Mouse (Mus musculus) testis, postnatal 14 days (tissue): ENCODE data around the gene Gstk1.

ENCODE experiments used
- DNase-seq: peaks from one replicate; pipeline ENCODE4 v3.0.0; 2021; ENCODE audit warnings: low spot score

The Gstk1 gene

DNA sequence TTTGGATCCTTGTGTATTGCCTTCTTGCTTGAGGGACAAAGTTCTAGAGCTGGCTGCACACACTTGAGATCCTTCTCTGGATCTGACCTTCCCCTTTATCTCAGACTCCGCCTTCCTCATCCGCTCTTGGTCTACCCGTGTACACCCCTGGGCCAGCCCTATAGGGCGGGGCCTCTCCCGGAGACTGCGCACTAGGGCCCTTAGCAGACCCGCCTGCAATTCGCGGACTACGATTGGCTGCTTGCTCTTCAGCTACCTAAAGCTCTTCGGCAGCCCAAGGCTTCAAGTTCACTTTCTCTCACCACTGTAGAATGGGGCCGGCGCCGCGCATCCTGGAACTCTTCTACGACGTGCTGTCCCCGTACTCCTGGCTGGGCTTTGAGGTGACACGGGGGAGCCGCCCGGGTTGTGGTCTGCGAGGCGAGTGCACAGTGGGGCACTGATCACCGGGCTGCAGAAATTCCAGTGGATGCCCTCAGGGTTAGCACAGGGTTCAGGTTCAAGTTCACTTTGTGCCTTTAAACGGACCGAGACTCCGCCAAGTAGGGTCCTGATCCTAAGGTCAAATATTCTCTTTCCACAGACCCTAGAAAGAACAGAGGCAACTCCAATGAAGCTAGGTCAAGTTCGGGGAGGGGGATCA is at the start of gene Gstk1:
Gene Gstk1 (plus strand): TSS at position 225 of the 643 bp plus-strand sequence.
- peak; percentile 82 for DNase-seq

DNA sequence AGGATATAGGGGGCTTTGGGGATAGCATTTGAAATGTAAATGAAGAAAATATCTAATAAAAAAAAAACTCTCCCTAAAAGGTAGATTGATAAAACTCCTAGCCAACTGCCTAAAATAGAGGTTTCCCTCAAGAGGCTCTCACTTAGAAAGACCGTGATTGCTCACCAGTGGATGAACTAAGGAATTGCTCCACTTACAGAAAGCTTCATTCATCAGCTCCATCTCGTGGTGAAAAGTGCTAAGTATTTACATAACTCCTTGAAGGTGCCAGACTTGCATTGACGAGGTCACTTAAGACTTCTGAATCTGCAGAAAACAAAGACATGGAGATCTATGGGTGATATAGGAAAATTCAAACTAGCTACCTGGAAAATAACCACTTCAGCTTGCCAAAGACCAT is 48.0 kb upstream of the Gstk1 start:
- DNase-seq, result no peak

GRCm38 (mm10) chr6:42199498-42199897 is 46.2 kb upstream of the Gstk1 start:
- no peak for DNase-seq

- DNase-seq, result no peak
These were observed 30.7 kb upstream of the Gstk1 start, which contains the start of gene Tas2r144 for GRCm38 (mm10) chr6:42215028-42215427. Gene Tas2r144 (plus strand): TSS chr6:42215328.

DNA sequence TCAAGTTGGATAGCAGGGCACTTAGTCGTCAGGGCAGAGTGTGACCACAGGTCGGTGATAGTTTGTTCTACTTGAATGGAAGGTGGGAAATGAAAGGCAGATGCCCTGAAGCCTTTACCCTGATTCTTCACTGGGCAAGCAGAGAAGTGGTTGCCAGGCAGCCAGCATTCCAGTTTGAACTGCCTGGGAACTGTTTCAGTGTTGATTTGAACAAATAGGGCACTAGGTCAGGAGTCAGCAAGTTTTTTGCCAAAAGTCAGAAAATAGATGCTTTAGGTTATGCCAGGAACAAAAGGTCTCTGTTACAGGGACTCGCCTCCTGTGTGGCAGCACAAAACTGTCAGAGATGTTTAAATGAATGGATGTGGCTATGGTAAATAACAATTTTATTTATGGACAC is 23.4 kb upstream of the Gstk1 start:
- no peak for DNase-seq

- DNase-seq, result no peak
These were observed 20.7 kb upstream of the Gstk1 start for GRCm38 (mm10) chr6:42225046-42225445.

DNA sequence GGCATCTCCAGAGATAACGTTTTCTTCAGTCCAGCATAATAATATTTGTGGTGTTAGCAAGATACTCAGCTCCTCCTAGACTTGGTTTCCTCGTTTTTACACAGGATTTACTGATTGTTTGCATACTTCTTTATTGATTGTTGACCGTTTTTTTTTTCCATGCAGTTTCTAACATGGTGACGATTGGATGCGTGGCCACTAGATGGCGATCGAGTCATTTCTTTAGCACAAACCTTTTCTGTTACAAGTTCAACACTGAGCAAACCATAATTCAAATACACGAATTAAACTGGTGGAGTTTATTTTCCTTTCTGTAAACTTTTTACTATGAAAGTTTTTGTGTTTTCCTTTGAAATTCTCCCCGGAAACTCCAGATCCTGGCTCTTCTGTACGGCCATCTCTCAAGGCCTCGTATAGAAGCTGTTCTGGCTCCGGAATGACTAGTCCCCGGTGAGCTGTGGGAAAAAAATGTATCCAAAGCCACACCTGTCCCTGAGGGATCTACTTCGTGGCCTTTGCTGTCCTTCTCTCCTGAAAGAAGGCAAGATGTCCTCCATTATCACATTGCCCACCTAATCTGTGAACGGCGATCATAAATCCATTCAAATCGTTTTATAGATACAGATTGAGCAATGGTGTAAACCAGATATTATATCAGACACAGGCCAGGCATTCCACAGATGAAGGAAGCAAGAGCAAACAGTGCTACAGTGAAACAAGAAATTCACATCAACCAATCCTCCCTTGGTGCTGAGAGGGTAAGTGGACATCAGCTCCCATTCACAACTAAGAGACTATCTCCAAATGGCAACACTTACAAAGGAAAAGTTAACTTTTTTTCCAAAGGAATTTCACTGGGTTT is 18.3 kb upstream of the Gstk1 start:
- DNase-seq, result peak; percentile 23

DNA sequence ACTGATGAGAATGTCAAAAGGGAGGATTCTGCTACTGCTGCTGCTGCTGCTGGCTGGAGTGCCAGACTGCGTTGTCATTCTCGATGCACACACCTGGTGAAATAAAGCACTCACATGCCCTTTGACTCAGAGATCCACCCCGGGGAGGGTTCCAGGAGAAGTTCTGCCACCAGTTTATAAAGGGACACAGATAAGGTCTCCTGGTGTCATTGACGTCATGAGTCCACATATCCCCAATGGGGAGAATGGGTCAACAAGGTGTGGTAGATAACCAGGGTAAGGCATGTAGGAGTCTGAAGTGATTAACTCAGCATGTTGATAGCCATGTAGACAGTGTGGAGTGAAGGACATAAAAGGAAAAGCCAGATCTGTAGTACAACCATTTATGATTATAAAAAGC is 16.1 kb upstream of the Gstk1 start:
- no peak for DNase-seq

- DNase-seq, result no peak
These were observed 14.5 kb upstream of the Gstk1 start for GRCm38 (mm10) chr6:42231191-42231590.

DNA sequence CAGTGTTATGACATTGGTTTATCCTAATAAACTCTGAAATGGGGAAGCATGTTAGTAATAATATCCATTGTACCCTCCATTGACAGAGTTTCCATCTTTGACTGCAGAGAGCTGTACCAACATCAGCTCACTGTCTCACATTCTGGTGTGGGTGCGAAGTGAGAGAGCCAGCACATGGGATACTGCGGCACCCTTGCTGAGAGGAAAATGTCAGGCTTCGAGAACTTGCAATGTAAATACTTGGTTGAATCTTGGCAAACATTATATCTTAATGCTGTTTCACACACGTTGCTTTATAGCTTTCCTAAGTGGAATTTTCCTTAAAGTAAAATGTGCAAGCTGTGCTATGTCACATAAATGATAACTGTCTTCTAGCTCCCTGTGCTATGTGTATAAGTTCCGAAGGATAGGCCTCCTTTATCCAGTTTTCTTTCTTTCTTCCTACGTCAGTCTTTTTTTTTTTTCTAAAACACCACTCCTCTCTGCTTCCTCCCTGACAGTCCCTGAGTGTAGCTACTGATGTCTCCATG is 8.4 kb upstream of the Gstk1 start:
- DNase-seq, result no peak

DNA sequence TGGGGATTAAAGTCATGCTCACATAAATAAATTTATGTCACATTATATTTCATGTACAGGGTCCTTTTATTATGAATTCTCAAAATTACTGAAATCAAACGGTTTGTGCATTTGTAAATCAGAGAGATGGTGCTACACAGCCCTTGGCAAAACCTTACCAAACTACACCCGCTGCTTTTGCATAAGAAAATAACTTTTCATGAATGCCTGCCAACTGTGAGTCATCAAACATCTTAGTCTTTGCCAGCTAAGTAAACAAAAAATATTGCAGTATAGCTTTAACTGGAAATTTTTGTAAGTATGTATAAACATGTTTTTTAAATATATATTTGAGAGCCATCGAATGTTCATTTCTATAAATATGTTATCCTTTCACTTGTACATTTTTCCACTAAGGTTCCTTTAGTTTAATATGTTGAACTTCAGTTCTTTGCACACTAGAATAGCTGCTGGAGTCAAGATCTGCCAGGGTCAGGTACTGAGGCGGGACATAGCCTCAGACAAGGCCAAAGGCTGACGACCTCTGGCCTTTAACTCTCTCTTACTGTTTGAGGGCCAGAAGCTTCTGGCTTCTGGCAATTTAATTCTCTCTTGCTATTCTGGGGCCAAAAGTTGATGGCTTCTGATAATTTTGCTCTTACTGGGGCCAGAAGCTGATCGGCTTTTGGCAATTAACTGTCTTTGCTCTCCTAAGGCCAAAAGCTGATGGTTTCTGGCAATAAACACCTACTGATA is 4.3 kb upstream of the Gstk1 start:
- no peak for DNase-seq

DNA sequence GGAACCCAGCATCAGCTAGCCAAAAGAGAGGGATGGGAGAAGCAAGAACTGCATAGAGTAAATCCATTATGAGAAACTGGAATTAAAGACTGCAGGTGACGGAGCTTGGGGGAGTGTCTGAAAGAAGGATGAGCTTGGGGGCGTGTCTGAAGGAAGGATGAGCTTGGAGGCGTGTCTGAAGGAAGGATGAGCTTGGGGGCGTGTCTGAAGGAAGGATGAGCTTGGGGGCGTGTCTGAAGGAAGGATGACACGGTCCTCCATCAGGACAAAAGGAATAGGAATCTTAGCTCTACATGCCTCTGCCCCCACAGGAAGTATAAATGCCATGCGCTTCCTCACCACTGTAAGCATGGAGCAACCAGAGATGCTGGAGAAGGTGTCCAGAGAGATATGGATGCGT is 1.4 kb downstream of the Gstk1 start:
- peak; percentile 48 for DNase-seq

DNA sequence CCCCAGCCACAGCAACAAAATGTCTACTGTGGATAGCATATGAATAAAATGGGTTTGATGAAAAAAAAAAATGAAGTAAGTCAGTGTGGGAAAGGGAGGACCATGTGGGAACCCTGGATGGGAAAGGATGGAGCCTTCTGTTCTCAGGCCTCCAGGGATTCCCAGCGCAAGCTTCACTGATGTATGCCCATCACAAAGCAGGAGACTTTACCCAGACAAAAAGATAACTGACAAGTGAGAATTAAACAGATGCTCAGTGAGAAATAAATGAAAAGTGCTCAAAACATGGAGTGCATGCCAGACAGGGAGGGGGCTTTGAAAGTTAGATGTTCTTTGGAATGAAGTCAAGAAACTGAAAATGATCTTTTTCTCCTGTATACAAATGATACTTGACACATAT is 2.2 kb downstream of the Gstk1 start:
- no peak for DNase-seq

DNA sequence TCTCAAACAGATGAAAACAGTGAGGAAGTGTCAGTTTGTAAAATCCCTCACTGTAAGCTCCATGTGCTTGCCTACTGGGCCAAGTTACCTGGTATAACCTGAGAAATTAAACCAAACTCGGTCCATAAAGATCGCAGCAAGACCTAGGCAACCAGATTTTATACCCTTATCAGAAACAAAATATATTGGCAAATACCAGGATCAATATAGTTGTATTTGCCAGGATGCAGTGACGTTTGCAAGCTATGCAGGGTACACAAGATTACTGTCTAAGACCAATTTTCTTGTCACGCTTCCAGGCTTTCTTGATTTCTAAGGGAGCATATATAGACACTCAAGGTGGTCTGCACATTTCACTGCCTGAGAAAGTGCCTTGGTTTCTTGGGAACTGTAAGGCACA is 6.1 kb downstream of the Gstk1 start:
- no peak for DNase-seq

GRCm38 (mm10) chr6:42253103-42253502 is 7.4 kb downstream of the Gstk1 start:
- DNase-seq, result no peak

DNA sequence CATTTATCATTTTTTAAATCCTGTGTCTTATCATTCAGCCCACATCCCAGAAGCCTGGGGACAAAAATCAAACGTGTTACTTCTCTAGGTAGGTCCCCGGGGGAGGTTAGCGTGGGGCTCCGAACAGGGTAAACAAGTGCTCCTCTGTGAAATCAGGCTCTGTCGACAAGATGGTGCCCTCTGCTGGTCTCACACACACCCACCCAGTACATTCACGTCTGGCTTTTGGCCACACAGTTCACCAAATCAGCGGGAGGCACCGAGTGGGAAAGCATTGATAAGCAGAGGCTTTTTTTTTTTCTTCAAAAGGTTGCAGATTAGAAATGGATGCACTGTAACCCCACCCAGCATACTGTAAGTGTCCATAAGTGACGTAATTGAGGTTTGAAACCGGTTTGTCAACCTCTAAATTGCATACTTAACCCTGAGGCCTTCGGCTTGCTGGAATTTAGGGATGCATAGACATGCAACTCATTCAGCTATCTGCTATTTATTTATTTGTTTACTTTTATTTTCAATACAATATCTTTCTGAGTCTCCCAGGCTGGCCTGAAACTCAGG is 11.6 kb downstream of the Gstk1 start:
- no peak for DNase-seq

DNA sequence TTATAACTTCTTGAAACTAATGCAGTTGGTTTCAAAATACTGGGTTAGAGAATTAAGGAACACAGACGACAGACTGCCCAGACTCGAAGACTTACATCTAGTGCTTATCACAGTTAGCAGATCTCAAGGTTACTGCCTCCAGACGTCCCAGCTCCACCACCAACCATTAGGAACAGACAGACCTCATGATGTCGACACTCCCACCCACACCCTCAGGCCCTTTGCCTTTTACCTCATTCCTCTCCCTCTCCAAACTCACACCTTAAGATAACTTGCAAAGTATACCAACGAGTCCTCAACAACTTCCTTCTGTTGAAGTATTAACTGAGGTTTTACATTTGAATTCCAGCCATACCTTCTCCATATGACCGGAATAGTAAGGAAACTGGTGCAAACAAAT is 14.7 kb downstream of the Gstk1 start:
- no peak for DNase-seq

DNA sequence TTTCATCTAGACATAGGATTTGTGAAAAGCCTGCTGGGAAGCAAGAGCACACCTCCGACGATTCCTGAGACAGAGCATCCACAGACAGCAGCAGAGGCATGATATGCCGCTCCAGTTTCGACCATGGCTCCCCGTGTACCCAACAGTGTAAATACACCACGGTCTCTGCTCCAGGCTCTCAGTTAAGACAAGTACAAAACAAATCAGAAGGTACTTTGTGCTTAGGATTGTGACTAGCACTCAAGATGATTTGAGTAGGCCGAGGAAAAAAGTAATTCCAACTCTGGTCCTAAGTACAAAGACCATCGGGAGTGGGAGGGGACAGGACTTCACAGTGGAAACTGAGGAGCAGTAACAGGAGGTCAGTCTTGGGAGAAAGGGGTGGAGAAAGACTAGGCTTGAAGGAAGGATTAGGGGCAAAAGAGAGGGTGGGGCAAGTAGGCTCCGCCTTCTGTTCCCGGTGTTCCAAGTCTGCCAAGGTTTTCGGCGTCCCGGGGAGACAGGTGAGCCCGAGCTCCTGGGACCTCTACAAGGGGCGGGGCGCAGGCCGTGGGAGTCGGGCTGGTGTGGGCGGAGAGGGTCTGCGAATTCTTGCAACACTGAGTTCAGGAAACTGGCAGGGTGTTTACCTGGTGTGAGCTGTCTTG is 15.9 kb downstream of the Gstk1 start, which contains the start of gene Tmem139:
Gene Tmem139 (plus strand): TSS at position 447 of the 647 bp plus-strand sequence.
- peak; percentile 37 for DNase-seq

DNA sequence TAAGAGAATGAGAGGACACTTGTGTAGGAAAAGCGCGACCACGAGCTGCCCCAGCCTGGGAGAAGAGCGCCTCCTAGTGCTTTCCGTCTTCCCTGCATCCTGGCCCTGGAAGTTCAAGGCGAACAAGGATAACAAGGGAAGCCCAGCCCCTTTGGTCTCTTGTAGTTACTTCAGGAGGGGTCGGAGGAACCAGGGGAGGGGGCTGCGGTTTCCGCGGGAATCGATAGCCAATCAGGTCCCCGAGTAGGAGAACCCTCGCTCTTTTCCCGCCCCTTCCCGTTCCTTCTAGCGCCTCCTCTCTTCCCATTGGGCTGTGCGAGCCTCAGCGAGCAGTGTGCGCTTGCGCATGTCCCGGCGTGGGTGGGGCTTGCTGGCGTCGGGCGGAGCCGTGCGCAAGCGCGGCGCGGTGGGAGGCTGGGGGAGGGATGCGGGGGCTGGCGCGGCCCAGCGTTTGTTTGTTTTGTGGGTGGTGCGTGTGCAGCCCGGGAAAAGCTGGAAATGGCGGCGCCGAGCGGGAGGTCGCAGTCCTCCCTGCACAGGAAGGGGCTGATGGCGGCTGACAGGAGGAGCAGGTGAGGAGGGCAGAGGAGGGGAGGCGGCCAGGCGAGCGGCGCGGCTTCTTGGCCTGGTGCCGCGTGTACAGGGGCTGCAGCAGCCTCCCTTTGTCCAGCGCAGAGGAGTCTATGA is 19.0 kb downstream of the Gstk1 start, which contains the start of gene Casp2:
Gene Casp2 (plus strand): TSS at position 360 of the 687 bp plus-strand sequence.
- peak; percentile 99 for DNase-seq

GRCm38 (mm10) chr6:42265391-42266330 is 19.9 kb downstream of the Gstk1 start:
- no peak for DNase-seq
